Mouse (Mus musculus): ENCODE measurements around the gene Lix1. TPM values are rescaled to one million over a fixed set of nuclear protein-coding genes. Genes with fewer than 3 reads are reported as not detected.
"Not testable (repeated sequence)": the region's sequence is repeated elsewhere in the genome, so short reads cannot be mapped to it uniquely, and the experiment has no call there.

Gene Lix1
- polyA plus RNA-seq, 1 experiment from 2014 or later: 3.5 TPM

DNA sequence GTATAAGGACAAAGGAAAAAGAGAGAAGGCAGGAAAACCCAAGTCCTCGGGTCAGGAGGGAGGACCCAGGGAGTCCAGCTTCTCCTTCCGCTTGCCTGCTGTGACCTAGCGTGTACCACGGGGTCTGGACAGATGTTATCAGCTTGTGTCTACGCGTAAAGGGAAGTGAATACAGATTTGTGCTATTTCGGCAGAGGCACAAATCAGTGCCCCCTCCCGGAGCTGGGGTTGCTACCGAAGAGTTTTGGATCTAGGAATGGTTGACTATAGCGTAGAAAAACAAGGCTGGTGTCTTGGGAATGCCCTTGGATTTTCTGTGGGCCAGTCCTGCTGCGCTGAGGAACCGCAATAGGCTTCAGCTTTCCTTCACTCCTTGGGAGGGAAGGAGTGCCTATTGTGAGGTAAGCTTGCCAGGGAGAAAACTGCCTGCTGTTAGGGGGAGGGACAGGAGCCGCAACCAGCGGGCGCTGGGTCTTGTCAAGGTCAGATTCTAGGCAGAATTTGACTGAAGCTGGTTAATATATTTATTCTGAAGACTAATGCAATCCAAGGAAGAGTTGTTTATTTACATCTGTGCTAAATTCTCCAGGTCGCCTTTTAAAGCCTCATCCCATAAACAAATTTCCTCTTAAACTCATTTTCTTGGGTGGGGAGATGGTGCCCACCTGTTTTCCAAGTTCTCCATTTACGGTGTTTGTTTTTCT lies 46.4 kb downstream of the Lix1 start:
- 2% methylated on average over 17 of the region's 17 CpGs for WGBS
- no peaks in the 10 kb centered on the region for H3K27me3 ChIP-seq (replicated peaks)
- H3K27ac ChIP-seq (replicated peaks): peak overlapping the region; percentile 80
- peak overlapping the region; percentile 83 for H3K9ac ChIP-seq
- H3K4me2 ChIP-seq: peak overlapping the region; percentile 78
- peaks cover 20% of the 10 kb centered on the region for H3K4me1 ChIP-seq
- no peaks in the 10 kb centered on the region for H3K9me3 ChIP-seq
- ATAC-seq (ENCODE audit: extremely low read depth, insufficient number of reproducible peaks, low FRiP score, low TSS enrichment): peak; percentile 58
- H3K4me3 ChIP-seq: peak overlapping the region; percentile 60
- H3K36me3 ChIP-seq: no peaks in the 10 kb centered on the region

DNA sequence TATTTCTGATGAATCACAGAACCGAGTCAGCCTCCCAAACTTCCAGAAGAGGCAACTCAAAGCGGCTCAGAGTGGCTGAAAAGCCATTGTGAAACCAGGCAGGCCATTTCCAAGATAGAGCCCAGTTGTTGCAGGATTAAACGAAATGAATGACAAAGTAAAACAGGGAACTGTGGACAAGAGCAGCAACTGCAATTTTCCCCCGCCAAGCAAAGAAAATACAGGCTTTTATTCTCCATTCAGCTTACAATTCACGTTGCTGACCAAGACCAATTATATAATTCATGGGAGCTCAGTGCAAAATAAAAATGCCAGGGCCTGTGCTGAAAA lies 46.9 kb downstream of the Lix1 start:
- Histone ChIP-seq H3K9me3 (no peaks in the 10 kb centered on the region), H3K36me3 (no peaks in the 10 kb centered on the region), H3K9ac (peak overlapping the region; percentile 83), H3K4me2 (peak overlapping the region; percentile 78), H3K4me3 (peak overlapping the region; percentile 60), H3K27me3 (replicated peaks) (no peaks in the 10 kb centered on the region), H3K27ac (replicated peaks) (peak overlapping the region; percentile 80), H3K4me1 (peaks cover 20% of the 10 kb centered on the region)
- WGBS: 10% methylated on average over 5 of the region's 5 CpGs
- no peak for ATAC-seq (ENCODE audit: extremely low read depth, insufficient number of reproducible peaks, low FRiP score, low TSS enrichment)

DNA sequence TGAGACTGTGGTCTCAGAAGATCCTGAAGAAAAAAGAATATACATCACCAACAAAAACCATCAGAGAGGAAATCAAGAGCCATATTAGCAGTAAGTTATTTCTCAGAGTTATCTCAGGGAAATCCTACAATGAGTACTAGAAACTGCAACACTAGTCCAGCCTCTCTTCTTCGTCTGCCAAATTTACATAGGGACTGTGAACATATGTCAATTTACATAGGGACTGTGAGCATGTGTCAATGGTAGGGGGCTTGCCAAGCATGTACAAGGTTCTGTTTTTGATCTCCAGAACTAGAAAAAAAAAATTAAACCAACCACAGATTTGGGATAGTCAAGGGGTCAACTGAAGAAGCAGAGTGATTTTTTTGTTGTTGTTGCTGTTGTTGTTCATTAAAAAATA lies 48.6 kb downstream of the Lix1 start:
- WGBS: 71% methylated on average over 1 of the region's 1 CpGs
- Histone ChIP-seq H3K27ac (replicated peaks) (no peak overlapping the region), H3K27me3 (replicated peaks) (no peaks in the 10 kb centered on the region), H3K9me3 (no peaks in the 10 kb centered on the region), H3K4me2 (no peak overlapping the region), H3K4me3 (no peak overlapping the region), H3K4me1 (peaks cover 20% of the 10 kb centered on the region), H3K9ac (no peak overlapping the region), H3K36me3 (no peaks in the 10 kb centered on the region)
- ATAC-seq (ENCODE audit: extremely low read depth, insufficient number of reproducible peaks, low FRiP score, low TSS enrichment): no peak

DNA sequence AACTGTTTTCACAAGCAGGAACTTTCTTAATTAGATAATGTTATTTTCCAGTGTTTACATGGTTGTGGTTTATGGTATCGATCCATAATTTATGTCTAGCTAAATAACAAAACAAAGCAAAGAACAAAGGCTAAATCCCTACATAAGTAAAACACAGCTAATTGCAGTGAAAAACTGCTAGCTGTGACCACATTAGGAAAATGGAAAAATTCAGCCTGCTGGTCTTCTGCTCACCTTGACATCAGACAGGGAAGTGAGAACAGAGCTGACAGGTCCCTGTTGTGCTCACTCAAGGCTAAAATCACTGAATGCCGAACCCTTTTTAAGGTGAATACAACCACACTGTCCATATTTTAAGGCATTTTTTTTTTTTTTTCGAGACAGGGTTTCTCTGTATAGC lies 50.1 kb downstream of the Lix1 start:
- Histone ChIP-seq H3K36me3 (no peaks in the 10 kb centered on the region), H3K9ac (no peak overlapping the region), H3K4me1 (peaks cover 20% of the 10 kb centered on the region), H3K27me3 (replicated peaks) (no peaks in the 10 kb centered on the region), H3K4me2 (no peak overlapping the region), H3K4me3 (no peak overlapping the region), H3K9me3 (no peaks in the 10 kb centered on the region), H3K27ac (replicated peaks) (no peak overlapping the region)
- no peak for ATAC-seq (ENCODE audit: extremely low read depth, insufficient number of reproducible peaks, low FRiP score, low TSS enrichment)
- WGBS: 86% methylated on average over 3 of the region's 3 CpGs

DNA sequence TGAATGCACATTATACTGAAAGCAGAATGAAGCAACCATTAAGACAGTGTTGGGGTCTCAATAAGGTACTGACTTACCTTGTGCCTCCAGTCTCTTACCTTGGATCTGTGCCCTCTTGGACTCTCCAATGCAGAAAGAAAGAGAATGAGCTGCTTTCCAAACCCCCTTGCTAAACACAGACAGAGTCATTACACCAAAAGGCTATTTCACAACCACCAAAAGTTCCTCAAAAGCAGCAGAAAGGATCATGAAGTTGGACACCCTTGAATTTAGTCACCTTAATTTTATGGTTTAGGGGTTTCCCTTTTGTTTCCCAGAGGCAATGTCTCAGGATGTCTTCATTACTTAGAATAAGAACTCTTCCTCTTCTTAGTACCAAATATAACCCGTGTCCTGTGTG lies 52.1 kb downstream of the Lix1 start:
- ATAC-seq (ENCODE audit: extremely low read depth, insufficient number of reproducible peaks, low FRiP score, low TSS enrichment): no peak
- Histone ChIP-seq H3K27ac (replicated peaks) (no peak overlapping the region), H3K27me3 (replicated peaks) (no peaks in the 10 kb centered on the region), H3K4me1 (peaks cover 10% of the 10 kb centered on the region), H3K4me3 (no peak overlapping the region), H3K9me3 (no peaks in the 10 kb centered on the region), H3K9ac (no peak overlapping the region), H3K36me3 (no peaks in the 10 kb centered on the region), H3K4me2 (no peak overlapping the region)
- WGBS: 69% methylated on average over 1 of the region's 1 CpGs

DNA sequence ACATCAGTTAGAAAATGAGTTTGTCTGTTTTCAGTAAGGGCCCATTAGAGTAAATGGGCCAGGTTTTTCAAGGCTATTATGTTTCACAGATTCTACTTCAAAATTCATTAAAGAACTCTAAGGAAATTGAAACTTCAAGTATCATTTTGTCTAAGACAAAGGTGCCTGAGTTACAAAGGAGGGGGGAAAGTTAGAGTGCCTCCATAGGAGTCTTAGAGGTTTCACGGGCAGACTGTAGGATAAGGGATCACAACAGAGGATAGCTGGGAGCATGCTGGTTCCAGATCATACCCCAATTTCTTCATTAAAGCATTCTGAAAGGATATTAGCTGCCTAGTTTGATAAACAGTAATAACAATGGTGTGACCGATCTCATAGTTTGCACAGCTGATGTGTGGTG lies 83.3 kb downstream of the Lix1 start:
- H3K4me3 ChIP-seq: no peak overlapping the region
- no peak for ATAC-seq (ENCODE audit: extremely low read depth, insufficient number of reproducible peaks, low FRiP score, low TSS enrichment)
- WGBS: 77% methylated on average over 2 of the region's 2 CpGs
- H3K9me3 ChIP-seq: no peaks in the 10 kb centered on the region
- H3K4me1 ChIP-seq: 0 out of 2 replicates have a peak, but pooled peaks cover 2% of the 10 kb centered on the region
- H3K27me3 ChIP-seq (replicated peaks): no peaks in the 10 kb centered on the region
- H3K4me2 ChIP-seq: no peak overlapping the region
- no peak overlapping the region for H3K9ac ChIP-seq
- H3K27ac ChIP-seq (replicated peaks): no peak overlapping the region
- H3K36me3 ChIP-seq: no peaks in the 10 kb centered on the region

DNA sequence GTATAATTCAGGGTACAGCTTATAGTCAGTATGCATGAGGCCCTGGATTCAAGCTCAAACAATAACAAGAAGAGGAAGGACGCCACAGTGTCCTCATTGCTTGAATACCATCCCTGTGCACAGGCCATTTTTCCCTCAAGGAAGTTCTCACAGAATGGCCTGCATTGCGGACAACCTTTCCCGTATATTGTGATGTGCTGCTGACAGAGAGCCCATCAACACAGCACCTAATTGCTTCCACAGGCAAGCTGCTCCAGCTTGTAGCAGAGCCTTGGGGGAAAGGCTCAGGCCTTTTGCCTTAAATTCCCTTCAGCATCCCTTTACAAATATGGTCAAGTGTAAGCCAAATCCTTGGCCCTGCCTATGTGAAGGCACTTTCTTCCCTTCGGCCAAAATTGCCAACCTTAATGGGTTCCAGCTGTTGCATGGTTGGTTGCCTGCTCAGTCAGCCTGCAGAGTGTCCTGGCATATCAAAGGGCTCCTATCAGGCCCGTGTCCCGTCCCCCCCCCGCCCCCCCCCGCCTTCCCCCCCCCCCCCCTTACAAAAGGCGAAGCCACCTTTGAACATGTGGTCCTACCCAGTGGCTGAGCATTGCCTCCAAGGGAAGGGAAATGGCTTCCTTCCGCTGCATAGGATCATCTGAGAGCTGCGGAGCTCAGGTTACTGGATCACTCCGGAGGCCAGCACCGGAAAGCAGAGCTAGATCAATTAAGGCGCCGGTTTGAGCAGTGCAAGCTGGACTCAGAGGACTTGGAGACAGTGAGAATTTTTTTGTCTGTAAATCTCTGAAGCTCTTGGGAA lies 88.5 kb downstream of the Lix1 start:
- peak overlapping the region; percentile 18; the same call in 1 of the 2 replicates for H3K4me2 ChIP-seq
- H3K4me3 ChIP-seq: no peak overlapping the region
- WGBS: 40% methylated on average over 12 of the region's 15 CpGs
- H3K9ac ChIP-seq: no peak overlapping the region
- H3K9me3 ChIP-seq: no peaks in the 10 kb centered on the region
- H3K27me3 ChIP-seq (replicated peaks): no peaks in the 10 kb centered on the region
- 0 out of 2 replicates have a peak, but pooled peaks cover 3% of the 10 kb centered on the region for H3K4me1 ChIP-seq
- no peak overlapping the region for H3K27ac ChIP-seq (replicated peaks)
- H3K36me3 ChIP-seq: no peaks in the 10 kb centered on the region
- no peak for ATAC-seq (ENCODE audit: extremely low read depth, insufficient number of reproducible peaks, low FRiP score, low TSS enrichment)

DNA sequence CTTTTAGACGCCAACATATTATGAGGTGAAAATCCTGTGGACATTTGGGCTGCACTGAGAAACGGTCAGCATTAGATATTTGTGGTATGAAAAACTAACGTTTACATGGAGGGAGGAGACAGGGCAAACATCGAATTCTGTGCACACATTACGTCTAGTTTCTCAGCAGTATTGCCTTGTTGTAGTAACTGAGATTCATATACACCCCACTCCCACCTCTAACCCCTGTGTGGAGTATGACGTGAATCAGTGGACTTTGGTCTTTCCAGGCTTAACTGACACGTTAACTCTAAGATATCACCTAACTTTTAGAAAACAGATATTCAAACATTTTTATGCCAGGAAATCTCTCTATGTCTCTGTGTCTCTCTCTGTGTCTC lies 89.1 kb downstream of the Lix1 start:
- H3K27ac ChIP-seq (replicated peaks): no peak overlapping the region
- no peak overlapping the region for H3K9ac ChIP-seq
- H3K9me3 ChIP-seq: no peaks in the 10 kb centered on the region
- H3K27me3 ChIP-seq (replicated peaks): no peaks in the 10 kb centered on the region
- no peak overlapping the region for H3K4me3 ChIP-seq
- ATAC-seq (ENCODE audit: extremely low read depth, insufficient number of reproducible peaks, low FRiP score, low TSS enrichment): no peak
- H3K4me2 ChIP-seq: peak overlapping the region; percentile 18; the same call in 1 of the 2 replicates
- 0 out of 2 replicates have a peak, but pooled peaks cover 3% of the 10 kb centered on the region for H3K4me1 ChIP-seq
- 61% methylated on average over 7 of the region's 7 CpGs for WGBS
- H3K36me3 ChIP-seq: no peaks in the 10 kb centered on the region

DNA sequence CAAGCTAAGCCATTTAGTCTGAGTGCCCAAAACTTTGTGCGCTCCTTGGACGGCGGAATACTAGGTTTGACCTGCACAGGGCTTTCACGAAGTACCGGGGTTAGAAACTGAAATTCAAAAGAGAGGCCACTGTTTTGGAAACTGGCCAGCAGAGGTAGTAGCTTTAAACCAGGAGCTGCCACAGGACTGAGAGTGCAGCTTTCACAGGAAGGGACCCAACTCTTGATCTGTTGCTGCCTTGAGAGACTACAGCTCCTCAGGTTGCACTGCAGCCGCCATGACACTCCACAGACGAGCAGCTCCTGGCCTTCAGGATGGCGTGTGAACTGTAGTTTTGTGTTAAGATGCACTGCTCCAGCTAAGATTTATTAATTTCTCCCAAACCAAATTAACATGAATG lies 89.6 kb downstream of the Lix1 start:
- Histone ChIP-seq H3K9ac (no peak overlapping the region), H3K4me1 (0 out of 2 replicates have a peak, but pooled peaks cover 3% of the 10 kb centered on the region), H3K27me3 (replicated peaks) (no peaks in the 10 kb centered on the region), H3K36me3 (no peaks in the 10 kb centered on the region), H3K9me3 (no peaks in the 10 kb centered on the region), H3K27ac (replicated peaks) (no peak overlapping the region), H3K4me2 (no peak overlapping the region), H3K4me3 (no peak overlapping the region)
- 79% methylated on average over 8 of the region's 8 CpGs for WGBS
- ATAC-seq (ENCODE audit: extremely low read depth, insufficient number of reproducible peaks, low FRiP score, low TSS enrichment): no peak

DNA sequence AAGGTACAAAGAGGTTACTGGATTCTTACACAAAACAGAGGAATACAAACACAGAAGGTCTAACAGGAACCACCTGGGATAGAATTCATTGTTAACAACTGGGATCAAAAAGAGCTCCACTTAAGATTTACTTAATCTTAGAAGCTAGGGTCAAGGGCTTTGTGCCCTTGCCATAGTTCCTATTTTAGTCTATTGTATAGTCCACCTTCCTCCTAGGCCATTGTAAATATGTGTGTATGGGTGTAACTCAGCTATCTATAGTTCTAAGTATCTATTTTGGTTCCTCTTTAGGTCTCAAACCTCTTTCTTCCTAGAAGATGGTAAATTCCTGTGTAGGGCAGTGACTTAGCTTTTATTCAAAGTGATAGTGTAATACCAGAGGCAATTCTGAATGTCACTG lies 93.8 kb downstream of the Lix1 start:
- H3K9ac ChIP-seq; H3K4me2 ChIP-seq; H3K4me3 ChIP-seq; H3K27ac ChIP-seq (replicated peaks); ATAC-seq (ENCODE audit: extremely low read depth, insufficient number of reproducible peaks, low FRiP score, low TSS enrichment); H3K36me3 ChIP-seq; H3K27me3 ChIP-seq (replicated peaks); H3K9me3 ChIP-seq: not testable (repeated sequence)
- peaks cover 11% of the 10 kb centered on the region; the same call in 1 of the 2 replicates for H3K4me1 ChIP-seq

DNA sequence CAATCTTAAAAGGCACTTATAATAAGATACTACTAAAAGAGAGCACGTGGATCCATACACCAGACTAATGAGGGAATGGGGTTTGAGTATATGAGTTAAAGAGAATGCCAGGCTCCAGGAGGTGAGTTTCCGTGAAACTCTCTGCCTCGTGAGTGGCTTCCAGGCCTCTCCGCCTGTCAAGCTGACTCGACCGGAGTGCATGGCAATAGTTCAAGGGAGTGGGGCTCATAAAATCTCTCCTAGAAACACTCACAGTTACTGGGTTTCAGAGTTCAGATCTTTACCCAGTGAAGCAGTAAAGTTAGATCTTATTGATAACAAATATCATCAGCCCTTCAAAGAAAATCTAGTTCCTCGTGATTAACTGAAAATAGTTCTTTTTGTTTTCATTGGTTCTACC lies 94.3 kb downstream of the Lix1 start:
- Histone ChIP-seq H3K4me2 (no peak overlapping the region), H3K36me3 (no peaks in the 10 kb centered on the region), H3K9ac (no peak overlapping the region), H3K27me3 (replicated peaks) (no peaks in the 10 kb centered on the region), H3K27ac (replicated peaks) (no peak overlapping the region), H3K4me1 (peaks cover 11% of the 10 kb centered on the region; the same call in 1 of the 2 replicates), H3K4me3 (no peak overlapping the region), H3K9me3 (no peaks in the 10 kb centered on the region)
- no peak for ATAC-seq (ENCODE audit: extremely low read depth, insufficient number of reproducible peaks, low FRiP score, low TSS enrichment)
- WGBS: 78% methylated on average over 7 of the region's 7 CpGs

DNA sequence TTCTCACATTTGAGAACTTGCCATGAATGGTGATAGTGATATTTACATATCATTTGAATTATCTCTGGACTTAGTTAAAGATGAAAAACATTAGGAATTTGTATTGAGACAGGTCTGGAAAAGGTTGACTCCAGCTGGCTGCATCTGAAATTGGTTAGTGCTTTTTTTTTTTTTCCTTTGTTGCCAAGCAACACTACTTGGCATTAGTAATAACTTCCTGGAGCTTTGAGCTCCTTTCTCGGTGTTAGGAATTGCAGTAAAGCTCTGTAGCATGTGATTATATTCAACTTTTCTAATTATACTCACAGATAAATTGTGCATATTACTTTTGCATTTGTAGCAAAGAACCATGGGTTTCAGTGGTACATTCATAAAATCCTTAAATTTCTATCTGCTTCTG lies 96.4 kb downstream of the Lix1 start:
- Histone ChIP-seq H3K9me3 (no peaks in the 10 kb centered on the region), H3K9ac (no peak overlapping the region), H3K27me3 (replicated peaks) (no peaks in the 10 kb centered on the region), H3K36me3 (no peaks in the 10 kb centered on the region), H3K4me3 (no peak overlapping the region), H3K27ac (replicated peaks) (no peak overlapping the region), H3K4me1 (peaks cover 11% of the 10 kb centered on the region; the same call in 1 of the 2 replicates), H3K4me2 (no peak overlapping the region; the same call in 1 of the 2 replicates)
- ATAC-seq (ENCODE audit: extremely low read depth, insufficient number of reproducible peaks, low FRiP score, low TSS enrichment): no peak
- WGBS: 29% methylated on average over 1 of the region's 1 CpGs

All from heart, embryonic 13.5 days (tissue).